Mouse (Mus musculus) cerebellum, adult 8-10 months (tissue): Measurements from ENCODE around the gene Hunk.

Experiments
- DNase-seq: peaks from one replicate; pipeline ENCODE4 v3.0.0; 2022

The Hunk gene

GRCm38 (mm10) chr16:90395996-90396556 is 10.3 kb downstream of the Hunk start:
- DNase-seq = no peak

GRCm38 (mm10) chr16:90396882-90397281 is 11.1 kb downstream of the Hunk start:
- no peak for DNase-seq

GRCm38 (mm10) chr16:90400314-90400713 is 14.5 kb downstream of the Hunk start:
- DNase-seq = no peak

DNA sequence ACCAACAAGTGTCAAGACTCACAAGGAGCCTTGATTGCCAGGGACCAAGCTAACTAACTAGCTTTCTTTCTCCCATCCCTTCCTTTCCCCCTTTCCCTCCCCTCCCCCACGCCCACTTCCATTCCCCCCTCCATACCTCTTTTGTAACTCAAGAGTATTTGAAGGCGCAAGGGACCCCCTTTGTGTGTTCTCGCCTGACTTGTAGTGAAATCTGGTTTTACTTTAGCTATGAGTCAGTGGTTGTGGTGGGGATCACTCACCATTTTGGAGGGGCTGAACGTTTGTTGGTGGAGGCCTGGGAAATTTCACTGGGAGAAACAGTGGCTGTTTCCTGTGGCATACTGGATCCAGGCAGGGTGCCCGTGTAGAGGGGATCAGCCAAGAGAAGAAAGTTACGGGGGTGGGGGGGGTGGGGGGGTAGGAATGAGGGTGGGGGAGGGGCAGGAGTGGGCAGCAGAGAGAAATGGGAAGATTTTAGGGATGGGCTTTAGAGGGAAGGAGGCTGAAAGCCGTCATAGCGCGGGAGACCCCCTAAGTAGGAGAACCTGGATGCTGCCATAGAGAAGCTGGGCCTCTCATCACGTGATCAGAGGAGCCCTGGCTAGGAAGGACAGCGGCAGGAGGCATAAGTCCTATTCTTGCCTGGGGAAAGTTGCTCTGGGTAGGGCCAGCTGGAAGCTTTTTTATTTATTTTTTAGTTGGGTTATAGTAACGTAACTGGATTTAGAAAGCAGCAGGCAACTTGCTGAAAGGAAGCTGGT is 15.3 kb downstream of the Hunk start:
- DNase-seq = no peak

DNA sequence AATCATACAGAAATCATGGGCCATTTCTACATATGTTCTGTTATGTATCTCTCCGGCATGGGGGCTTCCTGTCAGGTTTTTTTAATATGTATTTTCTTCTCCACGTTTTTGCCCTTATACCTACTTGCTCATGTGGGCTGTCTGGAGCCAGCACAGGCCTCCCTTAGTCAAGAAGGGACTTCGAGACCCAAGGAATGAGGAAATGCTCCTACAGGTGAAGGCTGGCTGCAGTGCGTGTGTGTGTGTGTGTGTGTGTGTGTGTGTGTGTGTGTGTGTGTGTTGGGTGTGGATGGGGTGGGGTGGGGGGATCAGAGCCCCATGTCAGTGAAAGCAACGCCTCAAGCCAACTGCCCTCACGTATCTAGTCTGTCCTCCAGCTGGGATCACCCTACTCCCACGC is 16.5 kb downstream of the Hunk start:
- no peak for DNase-seq

DNA sequence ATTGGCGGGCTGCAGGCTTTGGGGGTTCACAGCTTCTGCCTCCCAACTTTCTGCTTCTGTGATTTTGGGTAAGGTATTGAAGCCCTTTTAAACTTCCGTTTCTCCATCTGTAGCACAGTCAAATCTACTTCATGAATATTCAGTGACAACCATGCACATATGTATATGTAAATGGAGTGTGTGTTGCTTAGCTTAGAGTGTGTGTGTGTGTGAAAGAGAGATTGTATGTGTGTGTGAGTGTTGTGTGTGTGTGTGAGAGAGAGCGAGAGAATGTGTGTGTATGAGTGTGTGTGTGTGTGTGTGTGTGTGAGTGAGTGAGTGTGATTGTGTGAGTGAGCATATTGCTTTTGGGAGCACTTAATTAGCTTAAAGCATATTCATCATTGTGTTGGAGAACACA is 19.4 kb downstream of the Hunk start:
- DNase-seq = no peak

GRCm38 (mm10) chr16:90405599-90405998 is 19.8 kb downstream of the Hunk start:
- no peak for DNase-seq

GRCm38 (mm10) chr16:90407541-90408289 is 21.9 kb downstream of the Hunk start:
- no peak for DNase-seq

DNA sequence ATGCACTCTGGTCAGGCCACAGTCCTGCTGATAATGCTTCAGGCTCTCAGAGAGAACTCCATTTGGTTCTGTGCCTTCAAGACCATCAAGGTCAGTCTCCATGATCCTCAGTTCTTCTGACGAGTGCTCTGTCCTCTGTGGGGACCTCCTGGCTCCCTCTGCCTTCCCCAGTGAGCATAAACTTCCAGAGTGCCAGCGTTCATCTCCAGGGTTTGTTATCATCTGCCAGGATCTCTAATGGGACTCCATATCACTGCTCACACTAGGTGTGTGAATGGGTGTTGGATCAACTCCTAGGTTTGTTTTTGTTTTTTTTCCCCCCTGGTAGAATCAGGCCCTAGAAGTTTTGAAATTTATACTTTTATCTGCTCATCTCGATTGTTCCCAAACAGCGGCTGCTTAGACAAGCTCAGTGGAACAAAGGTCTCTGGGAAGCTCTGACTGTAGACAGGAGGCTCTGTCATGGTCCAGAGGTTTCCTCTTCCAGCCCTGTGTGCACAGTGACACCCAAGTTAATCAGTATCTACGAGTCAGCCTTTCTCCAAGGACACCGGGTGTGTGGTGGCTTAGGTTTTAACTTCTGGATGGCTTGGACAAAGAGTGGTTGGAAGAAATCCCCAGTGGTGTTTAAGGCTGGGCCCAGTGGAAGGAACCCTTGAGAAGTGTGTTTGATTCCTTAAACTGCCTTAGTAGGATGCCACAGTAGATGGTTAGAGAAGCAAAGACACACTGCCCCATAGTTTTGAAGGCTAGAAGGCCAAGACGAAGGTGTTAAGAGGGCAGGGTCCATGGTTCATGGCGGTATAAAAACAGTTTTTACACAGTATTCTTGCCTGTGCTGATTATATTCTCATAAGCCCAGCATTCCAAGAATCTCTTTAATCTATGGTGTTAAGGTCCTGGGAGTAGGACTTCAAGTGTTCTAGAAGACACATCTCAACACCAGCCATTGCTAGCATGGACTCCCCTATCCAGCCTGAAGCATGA is 26.6 kb downstream of the Hunk start:
- DNase-seq = no peak

DNA sequence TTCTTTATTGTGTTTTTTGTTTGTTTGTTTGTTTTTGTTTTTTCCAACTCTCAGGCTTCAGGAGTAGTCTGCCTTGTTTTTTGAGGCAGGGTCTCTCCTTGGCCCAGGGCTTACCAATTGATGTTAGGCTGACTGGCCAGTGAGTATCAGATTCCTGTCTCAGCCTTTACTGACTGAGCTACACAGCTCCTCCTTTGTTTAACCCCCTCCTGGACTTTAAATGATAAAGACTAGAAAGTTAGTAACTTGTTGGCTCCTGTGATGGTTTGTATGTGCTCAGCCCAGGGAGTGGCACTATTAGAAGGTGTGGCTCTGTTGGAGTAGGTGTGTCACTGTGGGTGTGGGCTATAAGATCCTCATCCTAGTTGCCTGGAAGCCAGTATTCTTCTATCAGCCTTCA is 30.8 kb downstream of the Hunk start:
- DNase-seq = no peak

DNA sequence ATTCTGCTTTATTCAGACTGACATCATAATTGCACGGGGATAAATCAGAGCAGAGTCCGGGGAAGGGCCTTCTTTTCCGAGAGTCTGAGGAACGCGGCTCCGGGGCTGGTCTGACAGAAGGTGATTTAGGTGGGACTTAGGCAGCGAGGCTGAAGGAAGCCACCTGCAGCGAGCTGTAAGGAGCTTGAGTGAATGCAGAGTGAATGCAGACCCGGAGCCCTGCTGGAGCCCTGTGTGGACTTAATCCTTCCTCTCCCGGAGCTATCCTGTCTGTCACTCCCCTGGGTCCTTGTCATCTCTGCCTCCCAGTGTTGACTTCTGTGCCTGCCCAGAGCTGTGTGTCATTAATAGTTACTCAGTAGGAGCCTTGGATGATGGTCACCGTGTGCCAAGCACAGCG is 32.8 kb downstream of the Hunk start:
- no peak for DNase-seq

DNA sequence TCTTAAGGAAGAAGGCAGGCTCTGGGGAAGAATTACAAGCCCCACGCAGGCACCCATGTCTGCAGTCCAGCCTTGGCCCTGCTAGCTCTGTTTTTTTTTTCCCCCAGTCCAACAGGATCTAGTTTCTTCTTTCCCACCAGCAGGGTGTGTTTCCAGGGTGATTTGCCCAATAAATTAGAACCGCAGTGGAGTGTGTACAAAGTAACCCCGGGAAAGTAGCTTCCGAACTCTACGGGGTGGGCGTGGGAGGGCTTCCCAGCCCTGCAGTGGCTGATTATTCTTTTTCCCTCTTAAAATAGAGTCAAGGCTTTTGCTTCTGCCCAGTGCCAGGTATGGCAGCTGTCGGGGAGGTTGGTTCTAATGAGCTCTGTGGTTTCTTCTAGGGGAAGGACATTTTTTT is 35.3 kb downstream of the Hunk start:
- DNase-seq = no peak

GRCm38 (mm10) chr16:90421551-90421950 is 35.7 kb downstream of the Hunk start:
- DNase-seq = no peak

DNA sequence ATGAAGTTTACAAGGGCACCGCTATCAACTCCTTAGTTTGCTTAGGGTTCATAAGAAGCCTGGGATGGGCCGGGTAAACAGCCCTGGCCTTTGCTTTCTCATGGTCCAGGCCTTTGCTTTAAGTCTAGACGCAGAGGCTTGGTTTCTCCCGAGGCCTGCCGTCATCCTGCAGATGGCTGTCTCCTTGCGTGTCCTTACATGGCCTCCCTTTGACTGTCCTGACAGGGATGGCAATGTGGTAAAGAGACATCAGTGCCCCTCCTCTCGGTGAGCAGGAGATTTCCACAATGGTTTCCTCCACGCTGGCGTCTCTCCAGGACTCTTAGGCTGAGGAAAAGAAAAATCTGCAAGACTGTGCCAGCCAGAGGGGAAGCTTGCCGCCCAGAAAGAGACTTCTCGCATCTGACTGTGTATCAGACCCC is 36.3 kb downstream of the Hunk start:
- no peak for DNase-seq

- DNase-seq = no peak
Observed at GRCm38 (mm10) chr16:90423898-90424297, 38.1 kb downstream of the Hunk start.

- no peak for DNase-seq
Observed at GRCm38 (mm10) chr16:90424391-90424790, 38.6 kb downstream of the Hunk start.

DNA sequence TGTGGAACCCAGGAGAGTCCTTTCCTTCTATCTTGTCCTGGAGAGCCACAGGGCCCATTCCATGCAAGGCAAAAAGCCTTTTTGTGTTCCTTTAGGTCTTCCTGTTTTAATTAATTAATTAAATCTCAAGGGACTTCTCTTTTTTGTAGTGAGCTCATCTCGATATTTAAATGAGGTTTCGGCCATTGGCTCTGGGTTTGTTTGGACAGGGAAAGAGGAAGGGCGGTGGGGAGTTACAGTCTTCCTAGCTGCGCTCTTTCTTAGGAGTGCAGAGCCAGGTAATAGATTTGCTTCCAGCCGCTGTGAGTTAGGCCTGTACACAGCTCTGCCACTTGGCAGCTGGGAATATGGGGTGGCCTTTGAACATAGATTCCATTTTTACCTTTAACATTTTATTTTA is 40.4 kb downstream of the Hunk start:
- DNase-seq = no peak

DNA sequence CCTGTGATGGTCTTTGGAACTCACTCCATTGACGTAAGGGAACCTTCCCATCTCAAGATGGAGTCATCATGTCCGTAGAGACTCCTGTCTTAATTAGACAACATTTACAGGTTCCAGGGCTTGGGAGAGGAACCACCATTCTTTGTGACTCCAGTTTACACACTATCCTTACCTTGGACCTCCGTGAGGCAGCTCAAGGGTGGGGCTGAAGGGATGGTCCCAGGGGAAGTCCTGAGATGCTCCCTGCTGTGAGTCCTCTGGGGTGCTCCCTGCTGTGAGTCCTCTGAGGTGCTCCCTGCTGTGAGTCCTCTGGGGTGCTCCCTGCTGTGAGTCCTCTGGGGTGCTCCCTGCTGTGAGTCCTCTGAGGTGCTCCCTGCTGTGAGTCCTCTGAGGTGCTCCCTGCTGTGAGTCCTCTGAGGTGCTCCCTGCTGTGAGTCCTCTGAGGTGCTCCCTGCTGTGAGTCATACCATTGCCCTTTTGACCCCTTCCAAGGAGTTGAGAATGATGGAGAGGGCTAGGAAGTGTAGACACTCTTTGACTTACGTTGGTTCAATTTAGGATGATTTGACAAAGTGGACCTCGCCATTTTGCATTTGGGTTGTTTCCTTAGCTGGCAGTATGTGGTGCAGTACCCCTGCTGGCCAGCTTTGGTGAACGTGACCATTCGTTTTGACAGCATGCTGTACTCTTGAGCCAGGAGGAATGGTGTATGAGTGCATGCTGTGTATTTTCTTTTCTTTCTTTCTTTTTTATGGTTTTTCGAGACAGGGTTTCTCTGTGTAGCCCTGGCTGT is 42.2 kb downstream of the Hunk start:
- DNase-seq = no peak

DNA sequence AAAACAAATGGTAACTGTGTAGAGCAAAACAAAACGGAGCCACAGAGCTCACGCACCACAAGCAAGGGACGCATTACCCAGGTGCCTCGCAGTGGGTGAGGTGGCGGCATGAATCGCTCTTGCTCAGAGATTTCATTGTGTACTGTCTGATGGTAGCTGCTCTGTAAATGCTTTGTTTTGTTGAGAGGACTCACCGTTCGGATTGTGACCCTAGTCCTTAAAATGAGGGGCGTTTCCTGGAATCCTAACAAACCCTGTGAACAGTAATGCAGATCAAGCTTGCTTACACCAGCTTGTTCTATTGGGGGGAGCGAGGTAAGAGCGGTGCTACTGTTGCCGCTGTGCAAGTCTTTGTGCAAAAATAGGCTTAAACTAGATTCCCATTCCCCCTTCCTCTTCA is 47.7 kb downstream of the Hunk start:
- no peak for DNase-seq

GRCm38 (mm10) chr16:90435231-90435630 is 49.4 kb downstream of the Hunk start:
- DNase-seq = no peak

DNA sequence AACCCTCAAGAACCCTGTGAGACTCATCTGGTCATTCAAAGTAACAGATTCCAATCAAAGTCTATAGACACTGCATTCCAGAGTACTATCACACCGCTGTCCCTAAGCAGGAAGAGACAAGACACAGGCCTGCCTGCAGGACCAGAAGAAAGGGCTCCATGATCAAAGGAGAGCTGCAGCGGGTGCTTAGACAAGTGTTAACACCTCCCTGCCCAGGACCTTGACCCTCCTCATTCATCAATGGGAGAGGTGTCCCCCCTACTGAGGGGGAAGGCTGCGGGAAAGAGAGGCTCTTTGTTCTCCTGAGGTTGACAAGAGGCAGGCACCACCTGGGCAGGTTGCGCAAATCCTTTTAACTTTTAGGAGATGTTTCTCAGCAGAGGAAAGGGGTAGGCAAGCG is 51.5 kb downstream of the Hunk start:
- DNase-seq = no peak

DNA sequence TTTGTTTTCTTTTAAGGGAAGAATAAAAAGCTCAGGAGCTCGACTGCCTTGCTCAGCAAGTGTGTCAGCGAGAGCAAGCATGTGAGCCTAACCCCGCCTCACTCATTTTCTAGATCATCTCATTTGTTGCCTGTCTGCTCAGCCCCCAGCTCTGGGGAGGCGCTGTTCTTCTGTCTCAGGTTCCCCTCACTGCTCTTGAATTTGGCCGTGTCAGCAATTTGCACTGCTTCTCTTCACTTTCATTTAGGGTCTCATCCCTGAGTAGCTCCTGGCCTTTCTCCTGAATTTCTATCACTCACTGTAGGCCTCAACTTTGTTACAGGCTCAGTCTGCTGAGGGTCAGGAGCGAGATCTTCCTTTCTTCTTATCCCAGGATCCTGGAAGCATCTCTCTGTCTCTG is 53.7 kb downstream of the Hunk start:
- DNase-seq = no peak
